8 mouse cellular contexts compared by ENCODE assay signal in genomic region chr9:21924099-21924493, GRCm38 (mm10). TPM values are rescaled to one million over a fixed set of nuclear protein-coding genes. Genes with fewer than 3 reads are reported as not detected.
DNase-seq lines count a peak whose midpoint lies in the region; ATAC-seq and TF ChIP-seq lines count a peak whose summit lies in the region.

No protein-coding gene starts in this region.

- peak; percentile 87 for DNase-seq in Patski (ENCODE audit: low read depth, low spot score)
- DNase-seq in brain, adult 2 months (ENCODE audit: low read depth, low spot score) = peak; percentile 80
- peak; percentile 96 for DNase-seq in heart, adult 8-10 months (ENCODE audit: low spot score)
- DNase-seq in kidney, postnatal 36 days = peak; percentile 93 to 94
- DNase-seq in monocyte, adult 2 months (ENCODE audit: low read depth in 1 of 2, low spot score in 2 of 2) = peak; percentile 66 to 79
- peak; percentile 49 for DNase-seq in yolk sac, embryonic 10.5 days (ENCODE audit: low spot score)
- DNase-seq in layer of hippocampus, adult 9-10 months (ENCODE audit: low spot score) = no peak
- no peak for DNase-seq in left cerebral cortex, adult 11 months (ENCODE audit: low spot score)

- CTCF ChIA-PET in Patski (lab: Charles Lee) = no interaction called here

- POLR2A ChIA-PET in Patski (lab: Charles Lee) = no interaction called here

- H3K27me3 ChIP-seq in Patski = no peaks in the 10 kb centered on the region

- ATAC-seq in Patski = peak; percentile 82

- TF ChIP-seq CTCF in Patski (IDR thresholded peaks at IDR 0.05) = no peak

- in situ Hi-C loops in Patski (cut with MboI; ENCODE audit: low pct_unique_long_range_greater_than_20kb) = no loop called here

RNA-seq across cellular contexts. Expression of gene Ccdc159, which starts 3.2 kb away (rescaled TPM):
- polyA plus RNA-seq in Patski (2021) = 12.2 TPM
- total RNA-seq in heart, adult 8-10 months (2022) = 1 to 10 TPM; 4.9 to 7.4 (median 5.6) TPM

RNA-seq across cellular contexts. Expression of gene Tmem205, which starts 3.3 kb away (rescaled TPM):
- polyA plus RNA-seq in Patski (2021) = 54.8 TPM
- total RNA-seq in heart, adult 8-10 months (2022) = 10 to 100 TPM; 80.1 to 91.4 (median 86.9) TPM

RNA-seq across cellular contexts. Expression of gene Rab3d, which starts 6.1 kb away (rescaled TPM):
- 22.1 TPM for polyA plus RNA-seq in Patski (2021)
- 10 to 100 TPM; 13.2 to 16.4 (median 15.4) TPM for total RNA-seq in heart, adult 8-10 months (2022)

RNA-seq across cellular contexts. Expression of gene Plppr2, which starts 12.7 kb away (rescaled TPM):
- 22.1 TPM for polyA plus RNA-seq in Patski (2021)
- 1 to 10 TPM; 2.1 to 3.8 (median 3.2) TPM for total RNA-seq in heart, adult 8-10 months (2022)

RNA-seq across cellular contexts. Expression of gene Swsap1, which starts 31.5 kb away (rescaled TPM):
- polyA plus RNA-seq in Patski (2021) = 14.0 TPM
- 1 to 10 TPM; 8.5 to 8.9 (median 8.7) TPM for total RNA-seq in heart, adult 8-10 months (2022)

Comparison
In these comparisons a context has a peak if more than half of its experiments do, and no peak if none do; other contexts are left out.
1. DNase-seq: peak in Patski (single experiment), brain, adult 2 months (single experiment), heart, adult 8-10 months (single experiment), kidney, postnatal 36 days (2 of 2), monocyte, adult 2 months (2 of 2) and yolk sac, embryonic 10.5 days (single experiment); none in layer of hippocampus, adult 9-10 months (single experiment) and left cerebral cortex, adult 11 months (single experiment).